Mouse (Mus musculus) forebrain, embryonic 12.5 days (tissue): Measurements from ENCODE around the gene Cdh7. TPM values are rescaled to one million over a fixed set of nuclear protein-coding genes. Genes with fewer than 3 reads are reported as not detected.
"Not testable (repeated sequence)": the region's sequence is repeated elsewhere in the genome, so short reads cannot be mapped to it uniquely, and the experiment has no call there.

Source experiments
- ATAC-seq: fragments of 200-750 bp; cut with Nextera tagmentation; 2 replicates; pipeline ENCODE4 v1.8.0; 2017; ENCODE audit warnings: moderate TSS enrichment; ENCODE audit not compliant: low FRiP score
- H3K27ac ChIP-seq: fragments of 300-500 bp; sonication (generic); 2 replicates; pipeline ENCODE4 v1.5.1; 2016; ENCODE audit warnings: mild to moderate bottlenecking
- H3K27me3 ChIP-seq: fragments of 300-500 bp; sonication (generic); 2 replicates; pipeline ENCODE4 v1.6.1; 2016; ENCODE audit warnings: mild to moderate bottlenecking
- H3K36me3 ChIP-seq: fragments of 300-500 bp; sonication (generic); replicated peaks from 2 replicates; pipeline ENCODE4 v1.6.1; 2016; ENCODE audit warnings: mild to moderate bottlenecking
- H3K4me1 ChIP-seq: fragments of 300-500 bp; sonication (generic); 2 replicates; pipeline ENCODE4 v1.6.1; 2016
- H3K4me2 ChIP-seq: fragments of 300-500 bp; sonication (generic); 2 replicates; pipeline ENCODE4 v1.6.1; 2016; ENCODE audit warnings: mild to moderate bottlenecking, moderate library complexity
- H3K4me3 ChIP-seq: fragments of 300-500 bp; sonication (generic); replicated peaks from 2 replicates; pipeline ENCODE4 v1.5.1; 2016; ENCODE audit warnings: mild to moderate bottlenecking
- H3K9ac ChIP-seq: fragments of 300-500 bp; sonication (generic); 2 replicates; pipeline ENCODE4 v1.6.1; 2016; ENCODE audit warnings: mild to moderate bottlenecking
- H3K9me3 ChIP-seq: fragments of 300-500 bp; sonication (generic); 2 replicates; pipeline ENCODE4 v1.6.1; 2016
- WGBS: fragments of 180-500 bp; shearing (Covaris S2); methylation state at CpG from one replicate; pipeline ENCODE4 v1.1.7; 2016; 5-methylcytosine and 5-hydroxymethylcytosine counted together
- polyA plus RNA-seq: library from polyadenylated mRNA; unstranded; fragments of >200 nt; fragmentation: Nextera tagmentation; extraction: Ambion mirVana; gene quantifications from 2 replicates; pipeline ENCODE4 v1.2.1, GENCODE M21; 2016

Cdh7 gene
- polyA plus RNA-seq, 1 experiment from 2014 or later, result 11.9 TPM

DNA sequence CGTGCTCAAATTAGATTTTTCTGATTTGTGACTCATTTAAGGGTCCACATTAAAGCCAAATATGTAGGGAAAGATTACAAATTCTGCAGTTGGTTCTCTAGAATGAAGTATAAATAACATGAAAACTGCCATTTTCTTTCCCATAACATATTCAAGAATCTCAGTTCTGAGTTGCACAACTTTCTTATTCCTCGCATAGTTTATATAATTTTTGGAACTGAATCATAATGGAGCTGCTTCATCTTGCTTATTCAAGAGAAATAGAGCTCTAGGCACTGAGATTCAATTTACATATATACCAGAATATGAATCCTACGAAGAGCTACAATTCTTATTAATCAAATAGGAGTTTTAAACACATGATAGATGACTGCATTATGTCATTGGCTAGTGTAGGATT is 22.8 kb downstream of the Cdh7 start:
- Histone ChIP-seq H3K9me3 (no peaks in the 10 kb centered on the region), H3K4me3 (no peak overlapping the region), H3K27me3 (no peaks in the 10 kb centered on the region), H3K36me3 (no peaks in the 10 kb centered on the region), H3K4me2 (no peak overlapping the region), H3K27ac (no peak overlapping the region), H3K4me1 (no peaks in the 10 kb centered on the region), H3K9ac (no peak overlapping the region)
- no peak for ATAC-seq
- WGBS, result 89% methylated on average over 3 of the region's 3 CpGs

GRCm38 (mm10) chr1:110012153-110012552 is 29.9 kb downstream of the Cdh7 start:
- WGBS, result 90% methylated on average over 1 of the region's 1 CpGs
- Histone ChIP-seq H3K4me3 (no peak overlapping the region), H3K27ac (no peak overlapping the region), H3K9ac (no peak overlapping the region), H3K9me3 (no peaks in the 10 kb centered on the region), H3K36me3 (no peaks in the 10 kb centered on the region), H3K27me3 (no peaks in the 10 kb centered on the region), H3K4me1 (no peaks in the 10 kb centered on the region), H3K4me2 (no peak overlapping the region)
- ATAC-seq, result no peak

DNA sequence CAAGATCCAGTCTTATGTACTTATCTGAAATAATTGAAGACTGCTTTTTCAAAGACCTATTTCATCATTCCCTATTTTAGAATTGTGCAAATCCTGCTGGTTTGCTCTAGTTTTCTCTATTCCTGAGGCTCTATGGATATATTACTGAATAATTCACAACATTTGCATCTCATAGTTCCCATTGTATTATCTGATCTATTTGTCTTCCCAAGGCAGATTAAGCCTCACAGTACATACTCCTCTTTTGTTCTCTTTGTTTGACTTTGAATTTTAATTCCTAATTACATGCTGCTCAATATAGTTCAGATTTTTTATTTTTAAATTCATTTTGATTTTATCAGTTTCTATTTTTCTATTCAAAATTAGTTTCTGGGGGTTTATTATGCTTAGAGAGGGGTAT is 74.1 kb downstream of the Cdh7 start:
- H3K4me1 ChIP-seq, result no peaks in the 10 kb centered on the region
- H3K27me3 ChIP-seq, result no peaks in the 10 kb centered on the region
- no peak overlapping the region for H3K27ac ChIP-seq
- no peak overlapping the region for H3K4me3 ChIP-seq
- no peaks in the 10 kb centered on the region for H3K36me3 ChIP-seq
- H3K4me2 ChIP-seq, result no peak overlapping the region
- no peaks in the 10 kb centered on the region for H3K9me3 ChIP-seq
- no peak for ATAC-seq
- no peak overlapping the region for H3K9ac ChIP-seq

DNA sequence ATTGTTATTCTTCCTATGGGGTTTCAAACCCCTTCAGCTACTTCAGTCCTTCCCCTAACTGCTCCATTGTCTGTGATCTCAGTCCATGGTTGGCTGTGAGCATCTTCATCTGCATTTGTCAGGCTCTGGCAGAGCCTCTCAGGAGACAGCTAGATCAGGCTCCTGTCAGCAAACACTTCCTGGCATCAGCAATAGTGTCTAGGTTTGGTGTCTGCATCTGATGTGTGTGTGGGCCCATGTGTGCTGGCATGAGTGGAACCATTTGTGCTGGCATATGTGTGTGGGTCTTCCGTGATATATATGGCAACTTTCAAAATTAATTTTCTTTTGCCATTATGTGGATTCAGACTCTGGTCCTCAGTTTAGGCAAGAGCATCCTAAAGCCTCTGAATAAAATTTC is 85.2 kb downstream of the Cdh7 start:
- 88% methylated on average over 1 of the region's 1 CpGs for WGBS
- Histone ChIP-seq H3K4me3 (no peak overlapping the region), H3K9ac (no peak overlapping the region), H3K9me3 (no peaks in the 10 kb centered on the region), H3K36me3 (no peaks in the 10 kb centered on the region), H3K27me3 (no peaks in the 10 kb centered on the region), H3K4me2 (no peak overlapping the region), H3K4me1 (no peaks in the 10 kb centered on the region), H3K27ac (no peak overlapping the region)
- ATAC-seq, result no peak

- Histone ChIP-seq H3K4me1 (no peaks in the 10 kb centered on the region), H3K9ac (no peak overlapping the region), H3K9me3 (no peaks in the 10 kb centered on the region), H3K36me3 (no peaks in the 10 kb centered on the region), H3K27me3 (no peaks in the 10 kb centered on the region), H3K4me2 (no peak overlapping the region), H3K27ac (no peak overlapping the region), H3K4me3 (no peak overlapping the region)
- ATAC-seq, result no peak
These were observed 96.2 kb downstream of the Cdh7 start for GRCm38 (mm10) chr1:110078471-110078870.

- no peak for ATAC-seq
- Histone ChIP-seq H3K4me2 (no peak overlapping the region), H3K27ac (no peak overlapping the region), H3K4me3 (no peak overlapping the region), H3K4me1 (peaks cover 4% of the 10 kb centered on the region), H3K27me3 (no peaks in the 10 kb centered on the region), H3K9ac (no peak overlapping the region), H3K9me3 (no peaks in the 10 kb centered on the region), H3K36me3 (no peaks in the 10 kb centered on the region)
- 50% methylated on average over 1 of the region's 1 CpGs for WGBS
These were observed 135.8 kb downstream of the Cdh7 start for GRCm38 (mm10) chr1:110118071-110118470.

DNA sequence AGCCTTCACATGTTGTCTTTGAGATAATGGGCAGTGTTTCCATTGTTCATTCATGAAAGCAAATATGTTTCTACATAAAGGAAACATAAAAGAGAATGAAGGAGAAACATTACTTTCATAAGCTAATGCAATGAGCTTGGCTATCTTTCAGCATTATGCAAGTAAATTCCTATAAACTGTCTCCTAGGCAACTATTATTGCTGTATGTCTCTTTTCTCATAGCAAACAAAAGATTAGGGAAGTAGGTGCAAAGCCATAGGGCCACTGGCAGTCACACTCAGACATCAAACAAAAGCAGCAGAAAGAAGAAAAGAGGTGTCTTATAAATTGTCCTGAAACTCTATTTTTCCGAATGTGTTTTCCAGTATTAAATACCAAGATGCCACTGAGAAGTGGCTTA is 136.6 kb downstream of the Cdh7 start:
- Histone ChIP-seq H3K9ac (no peak overlapping the region), H3K27me3 (no peaks in the 10 kb centered on the region), H3K4me2 (no peak overlapping the region), H3K9me3 (no peaks in the 10 kb centered on the region), H3K4me1 (peaks cover 4% of the 10 kb centered on the region), H3K27ac (no peak overlapping the region), H3K36me3 (no peaks in the 10 kb centered on the region), H3K4me3 (no peak overlapping the region)
- ATAC-seq, result no peak
- WGBS, result 37% methylated on average over 1 of the region's 1 CpGs

DNA sequence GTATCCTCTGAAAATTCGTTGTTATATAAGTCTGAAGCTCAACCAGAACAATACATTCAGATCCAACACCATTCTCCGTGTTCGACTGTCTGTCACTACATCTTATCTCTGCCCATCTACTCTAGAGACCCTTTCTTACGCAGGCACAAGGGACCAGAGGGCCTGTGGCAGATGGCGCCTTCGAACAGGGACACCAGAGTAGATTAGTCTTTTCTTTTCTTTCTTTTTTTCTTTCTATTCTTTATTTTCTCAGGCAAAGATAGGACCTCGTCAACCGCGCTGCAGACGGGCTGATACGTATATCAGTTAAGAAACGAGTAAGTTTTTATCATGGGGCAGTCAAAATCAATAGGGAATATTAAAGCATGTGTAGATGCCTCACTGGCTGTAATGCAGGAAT is 189.2 kb downstream of the Cdh7 start:
- H3K27me3 ChIP-seq, H3K9ac ChIP-seq, H3K4me3 ChIP-seq, H3K27ac ChIP-seq, H3K4me2 ChIP-seq, H3K9me3 ChIP-seq, ATAC-seq, H3K36me3 ChIP-seq, H3K4me1 ChIP-seq: not testable (repeated sequence)
- 93% methylated on average over 7 of the region's 12 CpGs for WGBS
